Mouse (Mus musculus): ENCODE data around the gene Vmn1r15. TPM values are rescaled to one million over a fixed set of nuclear protein-coding genes. Genes with fewer than 3 reads are reported as not detected.

Gene Vmn1r15
- not detected in 2 replicates for polyA plus RNA-seq (2016; fragmentation: Nextera tagmentation; extraction: Ambion mirVana)

GRCm38 (mm10) chr6:57257652-57258051, at the start of gene Vmn1r15:
Gene Vmn1r15 (plus strand): TSS chr6:57257952.
- Histone ChIP-seq H3K9ac (no peak within 1 kb of the TSS), H3K27ac (no peak within 1 kb of the TSS), H3K36me3 (no peaks in the 10 kb centered on the region), H3K4me2 (replicated peaks) (no peak within 1 kb of the TSS), H3K4me3 (no peak within 1 kb of the TSS), H3K27me3 (no peaks in the 10 kb centered on the region), H3K9me3 (replicated peaks) (no peaks in the 10 kb centered on the region), H3K4me1 (no peaks in the 10 kb centered on the region)
- 76% methylated on average over 1 of the region's 1 CpGs for WGBS
- ATAC-seq (ENCODE audit: low FRiP score), result no peak

- Histone ChIP-seq H3K27ac (no peak within 1 kb of the TSS), H3K4me1 (no peaks in the 10 kb centered on the region), H3K4me2 (replicated peaks) (no peak within 1 kb of the TSS), H3K36me3 (no peaks in the 10 kb centered on the region), H3K9me3 (replicated peaks) (no peaks in the 10 kb centered on the region), H3K27me3 (no peaks in the 10 kb centered on the region), H3K9ac (no peak within 1 kb of the TSS), H3K4me3 (no peak within 1 kb of the TSS)
- ATAC-seq (ENCODE audit: low FRiP score), result no peak
- 95% methylated on average over 3 of the region's 3 CpGs for WGBS
Observed at GRCm38 (mm10) chr6:57231386-57231785, 26.4 kb upstream of the Vmn1r15 start, which contains the start of gene Vmn1r14. Gene Vmn1r14 (plus strand): TSS chr6:57231686.

GRCm38 (mm10) chr6:57260990-57261389, 3.2 kb downstream of the Vmn1r15 start:
- no peak for ATAC-seq (ENCODE audit: low FRiP score)
- no peaks in the 10 kb centered on the region for H3K9me3 ChIP-seq (replicated peaks)
- WGBS, result 90% methylated on average over 2 of the region's 2 CpGs

GRCm38 (mm10) chr6:57271881-57272280, 14.1 kb downstream of the Vmn1r15 start:
- H3K27ac ChIP-seq, result no peak overlapping the region
- H3K9ac ChIP-seq, result no peak overlapping the region
- no peaks in the 10 kb centered on the region for H3K36me3 ChIP-seq
- no peak overlapping the region for H3K4me2 ChIP-seq (replicated peaks)
- H3K4me3 ChIP-seq, result no peak overlapping the region
- no peaks in the 10 kb centered on the region for H3K9me3 ChIP-seq (replicated peaks)
- H3K4me1 ChIP-seq, result no peaks in the 10 kb centered on the region
- ATAC-seq (ENCODE audit: low FRiP score), result no peak
- H3K27me3 ChIP-seq, result no peaks in the 10 kb centered on the region
- WGBS, result 78% methylated on average over 3 of the region's 3 CpGs

More at GRCm38 (mm10) chr6:57260990-57261389, 3.2 kb downstream of the Vmn1r15 start:
- Histone ChIP-seq H3K27me3 (no peaks in the 10 kb centered on the region), H3K4me3 (no peak overlapping the region), H3K36me3 (no peaks in the 10 kb centered on the region), H3K27ac (no peak overlapping the region), H3K4me1 (no peaks in the 10 kb centered on the region), H3K9ac (no peak overlapping the region), H3K4me2 (replicated peaks) (no peak overlapping the region)

GRCm38 (mm10) chr6:57272517-57272916, 14.8 kb downstream of the Vmn1r15 start:
- Histone ChIP-seq H3K27me3 (no peaks in the 10 kb centered on the region), H3K36me3 (no peaks in the 10 kb centered on the region), H3K27ac (no peak overlapping the region), H3K4me3 (no peak overlapping the region), H3K9ac (no peak overlapping the region), H3K4me1 (no peaks in the 10 kb centered on the region), H3K4me2 (replicated peaks) (no peak overlapping the region), H3K9me3 (replicated peaks) (no peaks in the 10 kb centered on the region)
- ATAC-seq (ENCODE audit: low FRiP score), result no peak

- Histone ChIP-seq H3K27ac (no peak overlapping the region), H3K9me3 (replicated peaks) (no peaks in the 10 kb centered on the region), H3K4me2 (replicated peaks) (no peak overlapping the region), H3K4me3 (no peak overlapping the region), H3K4me1 (no peaks in the 10 kb centered on the region), H3K36me3 (no peaks in the 10 kb centered on the region), H3K9ac (no peak overlapping the region), H3K27me3 (no peaks in the 10 kb centered on the region)
- no peak for ATAC-seq (ENCODE audit: low FRiP score)
Observed at GRCm38 (mm10) chr6:57278952-57279351, 21.2 kb downstream of the Vmn1r15 start.

Other genes with a start within 250 kb of the Vmn1r15 start
- gene Vmn1r7, start 232.6 kb upstream of the Vmn1r15 start, polyA plus RNA-seq (2016; fragmentation: Nextera tagmentation; extraction: Ambion mirVana), result not detected in 2 replicates
- not detected in 2 replicates for gene Vmn1r8, start 225.7 kb upstream of the Vmn1r15 start, polyA plus RNA-seq (2016; fragmentation: Nextera tagmentation; extraction: Ambion mirVana)
- not detected in 2 replicates for gene Vmn1r9, start 191.2 kb upstream of the Vmn1r15 start, polyA plus RNA-seq (2016; fragmentation: Nextera tagmentation; extraction: Ambion mirVana)
- gene Vmn1r10, start 148.5 kb upstream of the Vmn1r15 start, polyA plus RNA-seq (2016; fragmentation: Nextera tagmentation; extraction: Ambion mirVana), result not detected in 2 replicates
- gene Vmn1r11, start 124.5 kb upstream of the Vmn1r15 start, polyA plus RNA-seq (2016; fragmentation: Nextera tagmentation; extraction: Ambion mirVana), result not detected in 2 replicates
- gene Vmn1r12, start 101.0 kb upstream of the Vmn1r15 start, polyA plus RNA-seq (2016; fragmentation: Nextera tagmentation; extraction: Ambion mirVana), result not detected in 2 replicates
- gene Vmn1r13, start 54.7 kb upstream of the Vmn1r15 start, polyA plus RNA-seq (2016; fragmentation: Nextera tagmentation; extraction: Ambion mirVana), result not detected in 2 replicates
- gene Vmn1r14, start 26.3 kb upstream of the Vmn1r15 start, polyA plus RNA-seq (2016; fragmentation: Nextera tagmentation; extraction: Ambion mirVana), result not detected in 2 replicates
- gene Vmn1r16, start 71.5 kb downstream of the Vmn1r15 start, polyA plus RNA-seq (2016; fragmentation: Nextera tagmentation; extraction: Ambion mirVana), result not detected in 2 replicates
- not detected in 2 replicates for gene Vmn1r17, start 105.8 kb downstream of the Vmn1r15 start, polyA plus RNA-seq (2016; fragmentation: Nextera tagmentation; extraction: Ambion mirVana)
- gene Vmn1r18, start 137.8 kb downstream of the Vmn1r15 start, polyA plus RNA-seq (2016; fragmentation: Nextera tagmentation; extraction: Ambion mirVana), result not detected in 2 replicates
- not detected in 2 replicates for gene Vmn1r19, start 145.8 kb downstream of the Vmn1r15 start, polyA plus RNA-seq (2016; fragmentation: Nextera tagmentation; extraction: Ambion mirVana)
- not detected in 2 replicates for gene Vmn1r20, start 171.0 kb downstream of the Vmn1r15 start, polyA plus RNA-seq (2016; fragmentation: Nextera tagmentation; extraction: Ambion mirVana)

All from hindbrain, embryonic 12.5 days (tissue).